Mouse (Mus musculus): Measurements from ENCODE around the gene Fgd3. TPM values are rescaled to one million over a fixed set of nuclear protein-coding genes. Genes with fewer than 3 reads are reported as not detected.

The Fgd3 gene
- total RNA-seq, 2 experiments from 2014 or later: 3.5 to 6.3 TPM

- DNase-seq (ENCODE audit: low spot score in 2 of 2): no peak
Observed at GRCm38 (mm10) chr13:49308206-49308605, 11.9 kb downstream of the Fgd3 start.

- no peak for DNase-seq (ENCODE audit: low spot score in 2 of 2)
Observed at GRCm38 (mm10) chr13:49307311-49307969, 12.7 kb downstream of the Fgd3 start.

- DNase-seq (ENCODE audit: low spot score in 2 of 2): no peak
Observed at GRCm38 (mm10) chr13:49306771-49307310, 13.3 kb downstream of the Fgd3 start.

GRCm38 (mm10) chr13:49300771-49301170, 19.3 kb downstream of the Fgd3 start:
- no peak for DNase-seq (ENCODE audit: low spot score in 2 of 2)

- DNase-seq (ENCODE audit: low spot score in 2 of 2): no peak
Observed at GRCm38 (mm10) chr13:49298514-49299381, 21.4 kb downstream of the Fgd3 start.

- no peak for DNase-seq (ENCODE audit: low spot score in 2 of 2)
Observed at GRCm38 (mm10) chr13:49296270-49296669, 23.8 kb downstream of the Fgd3 start.

- no peak for DNase-seq (ENCODE audit: low spot score in 2 of 2)
Observed at GRCm38 (mm10) chr13:49294108-49294507, 26.0 kb downstream of the Fgd3 start.

- DNase-seq (ENCODE audit: low spot score in 2 of 2): no peak
Observed at GRCm38 (mm10) chr13:49291949-49292348, 28.2 kb downstream of the Fgd3 start.

GRCm38 (mm10) chr13:49291398-49291797, 28.7 kb downstream of the Fgd3 start:
- DNase-seq (ENCODE audit: low spot score in 2 of 2): no peak

GRCm38 (mm10) chr13:49287224-49287623, 32.9 kb downstream of the Fgd3 start:
- DNase-seq (ENCODE audit: low spot score in 2 of 2): no peak

GRCm38 (mm10) chr13:49286750-49287149, 33.4 kb downstream of the Fgd3 start:
- DNase-seq (ENCODE audit: low spot score in 2 of 2): no peak

- no peak for DNase-seq (ENCODE audit: low spot score in 2 of 2)
Observed at GRCm38 (mm10) chr13:49283686-49284085, 36.4 kb downstream of the Fgd3 start.

- no peak for DNase-seq (ENCODE audit: low spot score in 2 of 2)
Observed at GRCm38 (mm10) chr13:49282168-49282567, 37.9 kb downstream of the Fgd3 start.

GRCm38 (mm10) chr13:49271831-49272765, 48.0 kb downstream of the Fgd3 start:
- DNase-seq (ENCODE audit: low spot score in 2 of 2): no peak

GRCm38 (mm10) chr13:49270500-49270899, 49.6 kb downstream of the Fgd3 start:
- DNase-seq (ENCODE audit: low spot score in 2 of 2): no peak

GRCm38 (mm10) chr13:49267645-49268044, 52.5 kb downstream of the Fgd3 start:
- DNase-seq (ENCODE audit: low spot score in 2 of 2): no peak

- no peak for DNase-seq (ENCODE audit: low spot score in 2 of 2)
Observed at GRCm38 (mm10) chr13:49260036-49260722, 59.9 kb downstream of the Fgd3 start.

- no peak for DNase-seq (ENCODE audit: low spot score in 2 of 2)
Observed at GRCm38 (mm10) chr13:49257819-49258313, 62.2 kb downstream of the Fgd3 start.

GRCm38 (mm10) chr13:49252746-49253145, 67.4 kb downstream of the Fgd3 start:
- DNase-seq (ENCODE audit: low spot score in 2 of 2): no peak

GRCm38 (mm10) chr13:49252113-49252512, 68.0 kb downstream of the Fgd3 start:
- DNase-seq (ENCODE audit: low spot score in 2 of 2): no peak
